Mouse (Mus musculus) neutrophil, adult 59 days (primary cell): ENCODE data around the gene Robo2. TPM values are rescaled to one million over a fixed set of nuclear protein-coding genes. Genes with fewer than 3 reads are reported as not detected.

Experiments used
- total RNA-seq, 2 experiments: library from RNA; stranded (reverse); gene quantifications; 1 replicate in 1 of 2; 2 replicates in 1 of 2; pipeline ENCODE4 v1.2.4; 2023

Gene Robo2
- total RNA-seq: under 1 TPM in 1 of 2 experiments, not detected in 1; 0.16 TPM

DNA sequence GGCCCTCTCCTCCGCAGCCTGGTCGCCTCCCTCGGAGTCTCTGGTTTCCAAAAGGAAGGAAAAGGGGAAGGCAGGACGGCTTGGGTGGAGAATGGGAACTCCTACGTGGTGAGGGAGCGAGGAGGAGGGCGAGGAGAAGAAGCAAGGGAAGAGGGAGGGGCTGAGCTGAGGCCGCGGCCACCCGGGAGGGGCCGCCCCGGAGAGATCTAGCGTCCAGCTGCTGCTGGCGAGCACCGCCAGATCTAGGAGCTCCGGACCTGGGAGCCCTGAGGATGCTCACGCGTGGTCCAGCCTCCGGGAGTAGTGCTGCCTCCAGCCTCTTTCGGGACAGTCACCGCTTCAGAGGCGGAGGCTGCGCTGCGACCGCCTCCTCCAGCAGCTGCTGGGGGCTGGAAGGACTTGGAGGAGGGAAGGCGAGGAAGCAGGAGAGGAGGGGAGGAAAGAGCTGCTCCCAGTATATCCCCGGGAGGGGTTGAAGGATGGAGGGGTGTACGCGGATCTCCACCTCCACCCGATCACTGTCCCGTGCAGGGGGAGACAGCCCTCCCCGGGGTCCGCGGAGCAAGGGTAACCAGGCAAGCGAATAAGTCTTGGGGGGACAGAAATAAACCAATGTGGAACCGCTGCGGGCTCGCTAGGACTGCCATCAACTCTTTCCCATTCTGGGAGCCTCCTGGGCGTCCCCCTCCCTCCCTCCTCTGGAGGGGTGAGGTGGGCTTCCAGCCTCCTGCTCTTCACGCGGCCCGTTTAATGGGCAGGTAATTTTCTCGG, at the start of gene Robo2:
Gene Robo2, minus strand, starts transcription at position 345 of the 771 bp plus-strand sequence.

